Mouse (Mus musculus) G1E (cell line): Measurements from ENCODE around the gene Spry1. TPM values are rescaled to one million over a fixed set of nuclear protein-coding genes. Genes with fewer than 3 reads are reported as not detected.

Experiments used
- ATAC-seq: 2 replicates; pipeline ENCODE4 v1.8.0; 2016; ENCODE audit warnings: mild to moderate bottlenecking; ENCODE audit not compliant: insufficient number of reproducible peaks, poor library complexity, low FRiP score, severe bottlenecking; ENCODE audit errors: extremely low read depth
- DNase-seq: peaks from one replicate; pipeline ENCODE4 v3.0.0; 2012; ENCODE audit warnings: low spot score
- H3K27me3 ChIP-seq: 2 replicates; pipeline ENCODE4 v1.6.1; 2012; ENCODE audit warnings: mild to moderate bottlenecking, low read length, inconsistent platforms; ENCODE audit not compliant: insufficient read depth
- H3K36me3 ChIP-seq: replicated peaks from 2 replicates; pipeline ENCODE3; 2012; ENCODE audit warnings: mild to moderate bottlenecking, inconsistent platforms
- H3K4me1 ChIP-seq: 2 replicates; pipeline ENCODE4 v1.6.1; 2012; ENCODE audit warnings: low read depth, low read length, inconsistent platforms, mixed read lengths; ENCODE audit not compliant: insufficient read depth
- H3K4me3 ChIP-seq: 2 replicates; pipeline ENCODE4 v1.5.1; 2012; ENCODE audit warnings: low read depth, mild to moderate bottlenecking, inconsistent platforms, low read length, moderate library complexity, mixed read lengths
- H3K9me3 ChIP-seq: replicated peaks from 2 replicates; pipeline ENCODE4 v1.6.1; 2012; ENCODE audit warnings: inconsistent platforms
- CTCF ChIP-seq: IDR thresholded peaks from 2 replicates; pipeline ENCODE4 v1.5.1; 2012; ENCODE audit warnings: low read depth, low read length, inconsistent platforms, mixed read lengths
- GATA1 ChIP-seq: IDR thresholded peaks from 2 replicates; pipeline ENCODE4 v1.6.1; 2012; ENCODE audit warnings: borderline replicate concordance, low read length, inconsistent platforms, mixed read lengths
- GATA2 ChIP-seq: IDR thresholded peaks from 2 replicates; pipeline ENCODE4 v1.6.1; 2012; ENCODE audit warnings: low read depth, low read length, inconsistent platforms, borderline replicate concordance
- POLR2AphosphoS5 ChIP-seq: IDR thresholded peaks from 2 replicates; pipeline ENCODE4 v1.6.1; 2012; ENCODE audit warnings: low read depth, low read length, inconsistent platforms; ENCODE audit not compliant: insufficient replicate concordance
- TAL1 ChIP-seq: conservative IDR thresholded peaks from 2 replicates; pipeline ENCODE4 v1.6.1; 2012; ENCODE audit warnings: low read depth, low read length, inconsistent platforms, mixed read lengths
- polyA plus RNA-seq: library from polyadenylated mRNA; stranded (reverse); fragments of >175 nt; gene quantifications from 2 replicates; pipeline ENCODE4 v1.2.3, GENCODE M21; 2012
- total RNA-seq, 2 experiments: library from RNA; stranded (forward) in 1 of 2; stranded (reverse) in 1 of 2; fragments of 200-1000 nt in 1 of 2; fragments of >200 nt in 1 of 2; fragmentation: Nextera tagmentation in 1 of 2; gene quantifications; 2 replicates each; pipeline ENCODE4 v1.2.3; 2014 to 2017

Gene Spry1
- total and polyA plus RNA-seq, 3 experiments = 3.9 to 28.4 (median 5.7) TPM

GRCm38 (mm10) chr3:37653935-37654729, 14.4 kb downstream of the Spry1 start:
- peak; percentile 86 for DNase-seq
- peak; percentile 97 for ATAC-seq
- Histone ChIP-seq H3K4me3 (peak overlapping the region; percentile 69), H3K4me1 (peaks cover 62% of the 10 kb centered on the region), H3K36me3 (peaks cover 6% of the 10 kb centered on the region), H3K27me3 (no peaks in the 10 kb centered on the region), H3K9me3 (no peaks in the 10 kb centered on the region)
- TF ChIP-seq GATA1 = no peak

DNA sequence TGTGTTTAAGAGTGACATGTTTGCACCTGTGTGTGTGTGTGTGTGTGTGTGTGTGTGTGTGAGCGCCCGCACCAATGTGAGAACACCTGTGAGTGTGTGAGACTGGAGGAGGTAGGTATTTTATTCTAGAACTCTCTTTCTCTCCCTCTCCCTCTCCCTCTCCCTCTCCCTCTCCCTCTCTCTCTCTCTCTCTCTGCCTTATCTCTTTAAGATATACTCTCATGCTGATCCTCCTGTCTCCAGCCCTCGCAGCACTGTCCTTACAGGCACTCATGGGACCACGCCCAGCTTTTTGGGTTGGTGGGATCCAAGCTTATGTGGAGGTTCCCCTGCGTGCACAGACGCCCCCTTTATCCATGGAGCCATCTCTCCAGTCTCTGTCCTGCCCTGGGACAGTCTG, 15.0 kb downstream of the Spry1 start:
- DNase-seq (no peak), ATAC-seq (no peak)
- Histone ChIP-seq H3K4me1 (peaks cover 68% of the 10 kb centered on the region), H3K4me3 (peak overlapping the region; percentile 69; the same call in 1 of the 2 replicates), H3K36me3 (peaks cover 3% of the 10 kb centered on the region), H3K9me3 (no peaks in the 10 kb centered on the region), H3K27me3 (no peaks in the 10 kb centered on the region)
- TF ChIP-seq GATA2 (no peak), CTCF (no peak), TAL1 (no peak), GATA1 (no peak), POLR2AphosphoS5 (no peak)

- Histone ChIP-seq H3K36me3 (no peaks in the 10 kb centered on the region), H3K9me3 (no peaks in the 10 kb centered on the region), H3K4me1 (peaks cover 74% of the 10 kb centered on the region), H3K4me3 (no peak overlapping the region), H3K27me3 (no peaks in the 10 kb centered on the region)
- DNase-seq (no peak), ATAC-seq (no peak)
- no peak for TF ChIP-seq CTCF
Measured at GRCm38 (mm10) chr3:37655933-37656633, 16.3 kb downstream of the Spry1 start.

GRCm38 (mm10) chr3:37657009-37657408, 17.3 kb downstream of the Spry1 start:
- TF ChIP-seq POLR2AphosphoS5 (no peak), GATA1 (no peak), GATA2 (no peak), TAL1 (no peak), CTCF (no peak)
- no peaks in the 10 kb centered on the region for H3K9me3 ChIP-seq
- no peak overlapping the region for H3K4me3 ChIP-seq
- H3K27me3 ChIP-seq = no peaks in the 10 kb centered on the region
- DNase-seq (no peak), ATAC-seq (no peak)
- H3K4me1 ChIP-seq = peaks cover 74% of the 10 kb centered on the region
- H3K36me3 ChIP-seq = no peaks in the 10 kb centered on the region

GRCm38 (mm10) chr3:37658155-37658554, 18.4 kb downstream of the Spry1 start:
- H3K27me3 ChIP-seq = no peaks in the 10 kb centered on the region
- TF ChIP-seq TAL1 (no peak), POLR2AphosphoS5 (no peak), GATA1 (no peak), CTCF (no peak), GATA2 (no peak)
- H3K4me1 ChIP-seq = peaks cover 71% of the 10 kb centered on the region
- no peaks in the 10 kb centered on the region for H3K36me3 ChIP-seq
- no peak for ATAC-seq
- DNase-seq = no peak
- H3K4me3 ChIP-seq = no peak overlapping the region
- no peaks in the 10 kb centered on the region for H3K9me3 ChIP-seq

DNA sequence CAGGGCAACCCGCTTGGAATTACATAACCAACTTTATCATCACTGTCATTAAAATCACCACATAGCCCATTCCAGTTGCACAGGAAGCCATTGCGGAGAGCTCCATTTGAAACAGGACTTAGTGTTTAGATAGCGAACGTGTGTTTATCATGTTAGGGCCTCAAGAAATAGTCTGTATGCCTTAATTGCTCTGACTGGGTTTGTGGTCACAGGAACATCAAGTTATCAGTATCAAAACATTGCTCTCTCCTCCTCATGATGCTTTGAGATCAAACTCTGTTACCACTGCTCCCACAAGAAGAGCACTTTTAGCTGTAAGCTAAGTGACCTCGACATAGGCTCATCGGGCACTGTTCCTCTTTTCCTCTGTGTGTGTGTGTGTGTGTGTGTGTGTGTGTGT, 19.9 kb downstream of the Spry1 start:
- Histone ChIP-seq H3K9me3 (no peaks in the 10 kb centered on the region), H3K27me3 (no peaks in the 10 kb centered on the region), H3K36me3 (no peaks in the 10 kb centered on the region), H3K4me3 (no peak overlapping the region; the same call in 1 of the 2 replicates), H3K4me1 (peaks cover 69% of the 10 kb centered on the region)
- TF ChIP-seq POLR2AphosphoS5 (no peak), TAL1 (peak; percentile 65)
- ATAC-seq (peak; percentile 83), DNase-seq (peak; percentile 46)
